Mouse (Mus musculus) B cell, adult (primary cell): Measurements from ENCODE around the gene Grk2. TPM values are rescaled to one million over a fixed set of nuclear protein-coding genes. Genes with fewer than 3 reads are reported as not detected.

Experiments
- total RNA-seq: library from RNA; stranded (reverse); gene quantifications from 4 replicates; pipeline ENCODE4 v1.2.4, GENCODE M21; 2023; ENCODE audit not compliant: inconsistent age

Gene Grk2
- total RNA-seq: 533 to 592 TPM (median 549 TPM) in 4 replicates

DNA sequence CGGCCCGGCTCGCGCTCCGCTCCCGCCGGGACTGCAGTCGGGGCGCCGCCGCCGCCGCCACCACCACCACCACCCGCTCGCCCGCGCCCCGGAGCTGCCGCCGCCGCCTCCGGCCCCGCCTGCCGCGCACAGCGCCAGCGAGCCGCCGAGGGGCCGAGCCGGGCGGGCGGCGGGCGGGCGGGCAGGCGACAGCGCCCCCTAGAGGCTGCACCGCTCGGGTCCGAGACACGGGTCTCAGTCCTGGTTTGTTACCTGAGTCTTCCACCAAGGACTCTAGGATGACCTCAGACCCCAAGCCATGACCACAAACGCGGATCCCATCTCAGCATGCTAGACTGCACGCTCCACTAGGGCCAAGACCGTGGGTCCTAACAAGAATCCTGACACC is at the start of gene Grk2:
Gene Grk2, minus strand, starts transcription at position 33 of the 388 bp plus-strand sequence.

DNA sequence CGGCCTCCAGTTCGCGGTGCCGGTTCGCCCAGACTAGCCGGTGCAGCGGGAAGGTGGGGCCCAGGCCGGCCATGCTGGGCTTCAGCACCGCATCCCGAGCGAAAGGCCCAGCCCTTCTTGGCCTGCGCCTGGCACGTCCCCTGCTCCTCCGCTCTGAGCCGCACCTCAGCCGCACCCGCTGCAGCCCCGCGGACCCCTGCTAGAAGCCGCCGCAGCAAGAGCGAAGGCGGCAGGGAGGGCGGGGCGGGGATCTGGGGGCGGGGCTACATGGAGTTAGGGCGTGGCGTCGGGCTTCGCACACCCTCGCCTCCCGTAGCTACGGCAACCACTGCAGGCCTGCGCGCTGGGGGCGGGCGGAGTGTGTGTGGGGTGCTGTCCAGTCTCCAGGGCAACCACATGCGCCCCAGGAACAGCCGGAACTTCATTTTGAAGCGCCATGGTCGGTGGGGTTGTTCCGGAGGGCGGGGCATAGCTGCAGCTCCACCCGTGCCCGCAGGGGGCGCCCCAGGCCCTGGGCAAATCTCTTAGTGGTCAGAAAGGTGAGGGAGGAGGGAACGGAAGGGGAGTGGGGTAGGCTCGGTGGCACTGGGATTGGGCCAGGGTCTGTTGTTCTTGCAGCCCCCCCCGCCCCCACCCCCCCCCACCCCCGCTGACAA is 23.0 kb downstream of the Grk2 start, which contains the start of gene Ankrd13d:
Gene Ankrd13d, minus strand, starts transcription at position 240 of the 656 bp plus-strand sequence.

DNA sequence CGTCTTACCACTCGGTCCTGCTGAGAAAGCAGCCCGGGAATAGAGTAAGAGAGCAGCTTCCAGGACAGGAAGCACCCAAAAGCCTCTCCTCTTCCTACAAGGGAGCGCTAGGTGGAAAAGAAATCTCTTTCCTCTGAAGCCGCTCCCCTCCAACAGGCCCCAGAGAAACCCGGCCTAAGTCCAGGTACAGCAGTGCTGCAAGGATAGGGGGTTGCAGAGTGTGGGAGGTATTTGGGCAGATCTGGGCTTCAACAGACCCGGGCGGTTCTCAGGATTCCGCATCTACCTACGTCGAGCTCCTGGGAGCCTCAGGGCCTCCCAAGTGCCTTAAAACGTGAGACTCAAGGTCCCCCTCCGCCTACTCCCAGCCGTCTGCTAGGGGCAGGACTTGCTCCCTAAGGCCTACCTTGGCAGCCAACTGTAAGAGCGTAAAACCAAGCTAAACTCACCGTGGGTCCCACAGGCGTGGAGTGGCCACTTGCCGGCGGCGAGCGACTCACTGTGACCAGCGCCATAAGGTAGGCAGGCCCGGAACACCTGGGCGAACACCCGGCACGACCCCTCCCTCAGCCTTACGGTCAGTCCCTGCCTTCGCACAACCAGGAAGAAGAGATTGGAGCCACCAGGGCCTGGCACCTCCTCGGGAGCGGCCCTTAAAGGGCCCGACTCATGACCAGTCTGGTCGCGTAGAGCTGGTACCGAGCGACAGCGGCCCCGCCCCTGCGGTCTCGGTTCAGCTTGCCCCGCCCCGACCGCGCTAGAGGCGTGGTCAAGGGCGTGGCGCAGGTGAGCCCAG is 37.3 kb downstream of the Grk2 start, which contains the start of gene Ssh3:
Gene Ssh3, minus strand, starts transcription at position 615 of the 796 bp plus-strand sequence.

Other genes with a start within 250 kb of the Grk2 start
- not detected in 4 replicates for gene Gstp3, start 246.7 kb downstream of the Grk2 start, total RNA-seq
- gene Cabp2, start 224.6 kb downstream of the Grk2 start, total RNA-seq: not detected in 4 replicates
- gene Cdk2ap2, start 209.0 kb downstream of the Grk2 start, total RNA-seq: 125 to 143 TPM (median 131 TPM) in 4 replicates
- 177 to 203 TPM (median 187 TPM) in 4 replicates for gene Pitpnm1, start 206.2 kb downstream of the Grk2 start, total RNA-seq
- 93.0 to 109 TPM (median 99.7 TPM) in 4 replicates for gene Aip, start 180.4 kb downstream of the Grk2 start, total RNA-seq
- 0.38 to 0.78 TPM (median 0.69 TPM) in 4 replicates for gene Gpr152, start 166.4 kb downstream of the Grk2 start, total RNA-seq
- 1.8 to 2.4 TPM (median 2.0 TPM) in 4 replicates for gene Cabp4, start 162.2 kb downstream of the Grk2 start, total RNA-seq
- gene Coro1b, start 157.6 kb downstream of the Grk2 start, total RNA-seq: 142 to 167 TPM (median 154 TPM) in 4 replicates
- 373 to 450 TPM (median 401 TPM) in 4 replicates for gene Ptprcap, start 152.6 kb downstream of the Grk2 start, total RNA-seq
- gene Rps6kb2, start 142.9 kb downstream of the Grk2 start, total RNA-seq: 49.7 to 66.7 TPM (median 51.3 TPM) in 4 replicates
- gene Carns1, start 130.7 kb downstream of the Grk2 start, total RNA-seq: 78.2 to 88.7 TPM (median 80.1 TPM) in 4 replicates
- gene Tbc1d10c, start 114.9 kb downstream of the Grk2 start, total RNA-seq: 250 to 285 TPM (median 268 TPM) in 4 replicates
- gene Ppp1ca, start 114.2 kb downstream of the Grk2 start, total RNA-seq: 381 to 449 TPM (median 412 TPM) in 4 replicates
- gene Rad9a, start 104.6 kb downstream of the Grk2 start, total RNA-seq: 53.6 to 56.9 TPM (median 55.2 TPM) in 4 replicates
- gene Clcf1, start 92.0 kb downstream of the Grk2 start, total RNA-seq: 141 to 150 TPM (median 145 TPM) in 4 replicates
- gene AC109138.7, start 91.9 kb downstream of the Grk2 start, total RNA-seq: not detected in 4 replicates
- 199 to 218 TPM (median 212 TPM) in 4 replicates for gene Pold4, start 74.3 kb downstream of the Grk2 start, total RNA-seq
- 22.2 to 34.5 TPM (median 24.6 TPM) in 4 replicates for gene Ssh3, start 37.0 kb downstream of the Grk2 start, total RNA-seq
- gene Ankrd13d, start 23.1 kb downstream of the Grk2 start, total RNA-seq: 22.0 to 30.9 TPM (median 23.6 TPM) in 4 replicates
- gene Kdm2a, start 92.1 kb upstream of the Grk2 start, total RNA-seq: 209 to 242 TPM (median 228 TPM) in 4 replicates
- gene Rhod, start 133.2 kb upstream of the Grk2 start, total RNA-seq: 0.57 to 1.1 TPM (median 1.0 TPM) in 3 of 4 replicates, not detected in the other
- not detected in 4 replicates for gene Syt12, start 171.2 kb upstream of the Grk2 start, total RNA-seq
- not detected in 4 replicates for gene 2010003K11Rik, start 192.4 kb upstream of the Grk2 start, total RNA-seq
- 3.8 to 8.0 TPM (median 4.9 TPM) in 4 replicates for gene Pcx, start 204.2 kb upstream of the Grk2 start, total RNA-seq